Comparison of ENCODE assay signal across 25 mouse cellular contexts in the genomic region with DNA sequence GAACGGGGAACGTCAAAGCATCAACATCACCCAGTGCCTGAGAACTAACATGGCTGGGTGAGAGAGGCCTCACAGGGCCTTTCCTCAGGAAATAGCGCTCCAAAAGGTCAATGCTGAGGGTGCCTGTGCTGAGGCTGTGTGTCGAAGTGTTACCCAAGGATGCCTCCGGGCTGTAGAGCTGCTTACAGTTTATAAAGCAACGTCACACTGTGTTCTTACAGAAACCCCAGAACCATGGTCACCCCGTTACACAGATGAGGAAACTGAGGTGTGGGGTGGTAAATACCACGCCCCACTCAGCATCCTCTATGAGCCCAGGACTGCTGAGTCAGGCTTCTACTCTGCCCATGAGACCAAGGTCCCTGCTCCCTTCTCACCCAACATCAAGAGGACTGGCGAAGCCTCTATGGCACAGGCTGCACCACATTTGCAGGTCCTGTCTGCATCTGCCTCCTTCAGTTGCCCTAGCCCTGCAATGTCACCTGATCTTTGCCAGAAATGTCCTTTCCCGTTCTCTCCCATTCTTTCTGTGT. TPM values are rescaled to one million over a fixed set of nuclear protein-coding genes. Genes with fewer than 3 reads are reported as not detected.
"Had no signal": no experiment of that assay in that cellular context is flagged by ENCODE, and none has a peak within 500 bp of the region (broad histone marks: within the 10 kb centered on the region; RNA-seq: fewer than 3 reads in every experiment).

No protein-coding gene starts in this region.

- H3K4me3 ChIP-seq: layer of hippocampus, adult 2 months; left cerebral cortex, adult 2 months; liver, embryonic 13.5 days; megakaryocyte, embryonic 14.5 days; midbrain, embryonic 10.5 days; midbrain, embryonic 13.5 days; neural tube, embryonic 12.5 days; neural tube, embryonic 15.5 days had no signal

- H3K27me3 ChIP-seq: liver, embryonic 13.5 days; midbrain, embryonic 13.5 days; neural tube, embryonic 12.5 days; neural tube, embryonic 15.5 days had no signal

- H3K36me3 ChIP-seq: liver, embryonic 13.5 days; midbrain, embryonic 10.5 days; midbrain, embryonic 13.5 days; neural tube, embryonic 12.5 days; neural tube, embryonic 15.5 days had no signal

- H3K4me1 ChIP-seq: neural tube, embryonic 15.5 days had no signal

- H3K9me3 ChIP-seq: liver, embryonic 13.5 days; midbrain, embryonic 10.5 days; midbrain, embryonic 13.5 days; neural tube, embryonic 12.5 days; neural tube, embryonic 15.5 days had no signal

- ATAC-seq: midbrain, embryonic 13.5 days had no signal

- H3K27ac ChIP-seq: kidney, postnatal 0 days; layer of hippocampus, adult 2 months; left cerebral cortex, adult 2 months; liver, embryonic 13.5 days; macrophage; midbrain, embryonic 13.5 days; neural tube, embryonic 12.5 days; neural tube, embryonic 15.5 days had no signal

- H3K4me2 ChIP-seq: liver, embryonic 13.5 days; midbrain, embryonic 13.5 days; neural tube, embryonic 12.5 days; neural tube, embryonic 15.5 days had no signal

- H3K9ac ChIP-seq: liver, embryonic 13.5 days; midbrain, embryonic 13.5 days; neural tube, embryonic 12.5 days; neural tube, embryonic 15.5 days had no signal

- DNase-seq: kidney, postnatal 25 days; layer of hippocampus, postnatal 36 days; liver, embryonic 13.5 days; lung, adult 2 months; lung, postnatal 14 days; retina, postnatal 1 day; right cerebral cortex, postnatal 25 days; thymus, adult 18-20 months; thymus, postnatal 4 days had no signal

RNA-seq across cellular contexts. Expression of a gene that starts 49.1 kb away (rescaled TPM):
- total RNA-seq: layer of hippocampus, adult 2 months; layer of hippocampus, postnatal 10 days; layer of hippocampus, postnatal 36 days; left cerebral cortex, adult 2 months; left cerebral cortex, postnatal 10 days; left cerebral cortex, postnatal 36 days; midbrain, postnatal 0 days had no signal
- polyA plus RNA-seq: kidney, embryonic 14.5 days; limb, embryonic 11.5 days; liver, embryonic 13.5 days; lung, adult 2 months; lung, embryonic 16.5 days; macrophage; midbrain, embryonic 10.5 days; midbrain, embryonic 13.5 days; midbrain, postnatal 0 days; neural tube, embryonic 12.5 days; neural tube, embryonic 15.5 days had no signal
